Mouse (Mus musculus): ENCODE results near the gene Ptpre. TPM values are rescaled to one million over a fixed set of nuclear protein-coding genes. Genes with fewer than 3 reads are reported as not detected.

Gene Ptpre
- total and polyA plus RNA-seq, 3 experiments, result 2.3 to 6.9 (median 3.7) TPM

DNA sequence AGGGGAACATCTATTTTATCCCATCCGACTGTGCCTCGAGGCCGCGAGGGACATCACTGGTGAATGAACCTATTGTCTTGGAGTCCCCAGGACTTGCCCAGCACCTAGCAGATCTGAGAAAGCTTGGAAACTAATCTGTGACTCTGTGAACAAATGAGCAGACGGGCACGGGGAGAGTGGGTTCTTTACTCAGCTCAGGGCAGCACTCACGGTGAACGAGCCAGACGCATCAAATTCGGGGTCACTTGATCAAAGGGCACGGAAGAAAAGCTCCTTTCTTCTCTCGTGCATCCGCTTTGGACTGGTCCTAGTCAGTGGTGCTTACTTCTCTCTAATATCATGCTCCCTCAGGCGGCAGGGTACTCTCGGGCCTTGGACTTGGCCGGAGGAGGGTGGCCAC is 75.0 kb downstream of the Ptpre start:
- Histone ChIP-seq H3K4me2 (ENCODE audit: insufficient read depth, low read depth, poor library complexity, severe bottlenecking) (no peak overlapping the region), H3K9ac (ENCODE audit: insufficient read depth, low read depth) (no peak overlapping the region), H3K79me2 (replicated peaks; ENCODE audit: control insufficient read depth, extremely low read depth, insufficient read depth, poor library complexity, severe bottlenecking) (no peaks in the 10 kb centered on the region), H3K27me3 (replicated peaks) (no peaks in the 10 kb centered on the region), H3K36me3 (replicated peaks in 1 of 2; ENCODE audit: control insufficient read depth in 1 of 2, insufficient read depth in 1 of 2, low read length in 1 of 2) (peaks cover 6 to 34% of the 10 kb centered on the region in 2 experiments), H3K4me3 (replicated peaks in 1 of 3; ENCODE audit: low read depth in 2 of 3, low read length in 2 of 3, poor library complexity in 1 of 3) (no peak overlapping the region), H3K4me1 (ENCODE audit: control insufficient read depth in 1 of 2, insufficient read depth in 2 of 2) (peaks cover 0 to 6% of the 10 kb centered on the region in 2 experiments; a peak in 1 of 4 replicates), H3K27ac (ENCODE audit: insufficient read depth, low read depth) (no peak overlapping the region), H3K9me3 (replicated peaks; ENCODE audit: low read length) (no peaks in the 10 kb centered on the region)
- in situ Hi-C loops (cut with MboI; ENCODE audit: low pct_ligation_motif_present, low pct_unique_long_range_greater_than_20kb, low sequenced_read_pairs), result no loop called here
- no peak for DNase-seq (ENCODE audit: extremely low read depth)
- TF ChIP-seq E2F4 (IDR thresholded peaks at IDR 0.05; ENCODE audit: insufficient replicate concordance, low read depth, low read length) (no peak), CHD2 (IDR thresholded peaks at IDR 0.05; ENCODE audit: low read length) (no peak), RAD21 (IDR thresholded peaks at IDR 0.05; ENCODE audit: low read depth, low read length) (no peak), MAZ (IDR thresholded peaks at IDR 0.05; ENCODE audit: low read depth, low read length) (no peak), USF1 (IDR thresholded peaks at IDR 0.05; ENCODE audit: low read depth, low read length) (no peak), GABPA (IDR thresholded peaks at IDR 0.05; ENCODE audit: insufficient replicate concordance, low read depth, low read length) (no peak), MAX (IDR thresholded peaks at IDR 0.05; ENCODE audit: low read length) (no peak), BHLHE40 (IDR thresholded peaks at IDR 0.05; ENCODE audit: low read depth, low read length) (no peak)
- dilution Hi-C loops (cut with MboI; ENCODE audit: extremely low pct_ligation_motif_present, extremely low pct_unique_long_range_greater_than_20kb, low sequenced_read_pairs), result no loop called here

DNA sequence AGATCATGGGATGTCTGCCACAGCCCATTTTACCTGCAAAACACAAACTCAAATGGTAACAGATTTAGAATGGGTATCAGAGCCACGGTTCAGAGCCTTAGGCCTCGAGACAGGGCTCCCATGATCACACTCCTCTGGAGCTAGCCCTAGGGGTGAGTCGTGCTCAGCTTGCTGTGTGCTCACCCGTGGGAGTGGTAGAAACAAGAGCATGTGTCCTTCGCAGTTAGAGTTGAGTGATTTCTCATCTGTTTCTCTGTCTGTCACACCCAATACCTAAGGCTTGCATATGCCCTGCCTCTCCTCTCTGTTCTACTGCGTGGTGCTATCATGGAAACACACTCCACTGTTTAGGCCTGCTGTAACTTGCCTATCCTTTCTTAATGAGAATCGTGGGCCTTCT is 75.5 kb downstream of the Ptpre start:
- H3K4me3 ChIP-seq (replicated peaks in 1 of 3; ENCODE audit: low read depth in 2 of 3, low read length in 2 of 3, poor library complexity in 1 of 3), result no peak overlapping the region
- TF ChIP-seq ELF1 (IDR thresholded peaks at IDR 0.05; ENCODE audit: low read depth, low read length), result no peak
- no peak for TF ChIP-seq MXI1 (IDR thresholded peaks at IDR 0.05; ENCODE audit: low read depth, low read length)
- TF ChIP-seq POLR2AphosphoS2 (IDR thresholded peaks at IDR 0.05; ENCODE audit: low read depth, low read length), result no peak
- H3K27me3 ChIP-seq (replicated peaks), result no peaks in the 10 kb centered on the region
- H3K27ac ChIP-seq (ENCODE audit: insufficient read depth, low read depth), result no peak overlapping the region
- in situ Hi-C loops (cut with MboI; ENCODE audit: low pct_ligation_motif_present, low pct_unique_long_range_greater_than_20kb, low sequenced_read_pairs), result no loop called here
- H3K4me2 ChIP-seq (ENCODE audit: insufficient read depth, low read depth, poor library complexity, severe bottlenecking), result no peak overlapping the region
- H3K79me2 ChIP-seq (replicated peaks; ENCODE audit: control insufficient read depth, extremely low read depth, insufficient read depth, poor library complexity, severe bottlenecking), result no peaks in the 10 kb centered on the region
- H3K9me3 ChIP-seq (replicated peaks; ENCODE audit: low read length), result no peaks in the 10 kb centered on the region
- DNase-seq (ENCODE audit: extremely low read depth), result no peak
- dilution Hi-C loops (cut with MboI; ENCODE audit: extremely low pct_ligation_motif_present, extremely low pct_unique_long_range_greater_than_20kb, low sequenced_read_pairs), result no loop called here
- H3K4me1 ChIP-seq (ENCODE audit: control insufficient read depth in 1 of 2, insufficient read depth in 2 of 2), result peaks cover 0 to 6% of the 10 kb centered on the region in 2 experiments; a peak in 1 of 4 replicates
- peaks cover 6 to 34% of the 10 kb centered on the region in 2 experiments for H3K36me3 ChIP-seq (replicated peaks in 1 of 2; ENCODE audit: control insufficient read depth in 1 of 2, insufficient read depth in 1 of 2, low read length in 1 of 2)
- no peak overlapping the region for H3K9ac ChIP-seq (ENCODE audit: insufficient read depth, low read depth)

DNA sequence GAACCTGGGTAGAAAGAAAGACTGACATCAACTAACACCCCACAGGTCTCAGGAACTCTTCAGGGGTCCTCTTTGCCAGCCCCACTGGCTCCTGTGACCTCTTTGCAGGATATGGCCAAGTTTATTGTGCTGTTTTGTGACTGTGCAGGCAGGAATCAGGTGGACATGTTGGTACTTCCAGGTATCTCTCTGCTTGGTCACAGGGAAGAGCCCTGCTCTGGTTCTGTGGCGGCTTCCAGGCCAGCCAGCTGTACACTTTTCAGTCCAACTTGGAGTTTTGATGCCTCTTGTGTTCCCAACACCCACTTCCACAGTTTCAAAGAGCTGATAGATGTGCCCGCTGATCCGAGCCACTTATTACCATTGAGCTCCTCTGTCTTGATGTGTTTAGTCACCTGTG is 76.1 kb downstream of the Ptpre start:
- peaks cover 6 to 34% of the 10 kb centered on the region in 2 experiments for H3K36me3 ChIP-seq (replicated peaks in 1 of 2; ENCODE audit: control insufficient read depth in 1 of 2, insufficient read depth in 1 of 2, low read length in 1 of 2)
- in situ Hi-C loops (cut with MboI; ENCODE audit: low pct_ligation_motif_present, low pct_unique_long_range_greater_than_20kb, low sequenced_read_pairs), result no loop called here
- H3K4me3 ChIP-seq (replicated peaks in 1 of 3; ENCODE audit: low read depth in 2 of 3, low read length in 2 of 3, poor library complexity in 1 of 3), result no peak overlapping the region
- H3K79me2 ChIP-seq (replicated peaks; ENCODE audit: control insufficient read depth, extremely low read depth, insufficient read depth, poor library complexity, severe bottlenecking), result no peaks in the 10 kb centered on the region
- dilution Hi-C loops (cut with MboI; ENCODE audit: extremely low pct_ligation_motif_present, extremely low pct_unique_long_range_greater_than_20kb, low sequenced_read_pairs), result no loop called here
- no peaks in the 10 kb centered on the region for H3K9me3 ChIP-seq (replicated peaks; ENCODE audit: low read length)
- peaks cover 0 to 9% of the 10 kb centered on the region in 2 experiments; a peak in 2 of 4 replicates for H3K4me1 ChIP-seq (ENCODE audit: control insufficient read depth in 1 of 2, insufficient read depth in 2 of 2)
- no peak overlapping the region for H3K9ac ChIP-seq (ENCODE audit: insufficient read depth, low read depth)
- no peak overlapping the region for H3K4me2 ChIP-seq (ENCODE audit: insufficient read depth, low read depth, poor library complexity, severe bottlenecking)
- no peak for TF ChIP-seq RCOR1 (conservative IDR thresholded peaks at IDR 0.05; ENCODE audit: low read depth, low read length)
- no peak for TF ChIP-seq ZKSCAN1 (IDR thresholded peaks at IDR 0.05; ENCODE audit: borderline replicate concordance, low read depth, low read length)
- TF ChIP-seq MAFK (IDR thresholded peaks at IDR 0.05; ENCODE audit: insufficient replicate concordance, low read length), result no peak
- no peak for TF ChIP-seq HCFC1 (IDR thresholded peaks at IDR 0.05; ENCODE audit: low read depth, low read length)
- no peak for TF ChIP-seq TCF12 (IDR thresholded peaks at IDR 0.05; ENCODE audit: low read depth, low read length)
- TF ChIP-seq EP300 (IDR thresholded peaks at IDR 0.05; ENCODE audit: low read length), result no peak
- no peak for TF ChIP-seq ETS1 (conservative IDR thresholded peaks at IDR 0.05; ENCODE audit: low read depth, low read length)
- TF ChIP-seq KAT2A (IDR thresholded peaks at IDR 0.05; ENCODE audit: insufficient replicate concordance, low read length), result no peak
- no peak for TF ChIP-seq ELF1 (IDR thresholded peaks at IDR 0.05; ENCODE audit: low read depth, low read length)
- no peak for TF ChIP-seq JUND (conservative IDR thresholded peaks at IDR 0.05; ENCODE audit: low read depth, low read length)
- TF ChIP-seq IRF4 (IDR thresholded peaks at IDR 0.05; ENCODE audit: low read depth, low read length), result no peak
- TF ChIP-seq POLR2AphosphoS2 (IDR thresholded peaks at IDR 0.05; ENCODE audit: low read depth, low read length), result no peak
- TF ChIP-seq ZMIZ1 (IDR thresholded peaks at IDR 0.05; ENCODE audit: low read depth, low read length), result no peak
- TF ChIP-seq PAX5 (IDR thresholded peaks at IDR 0.05; ENCODE audit: low read length), result no peak
- TF ChIP-seq CTCF (conservative IDR thresholded peaks at IDR 0.05 in 1 of 2, IDR thresholded peaks at IDR 0.05 in 1 of 2; ENCODE audit: low read depth in 2 of 2, low read length in 2 of 2), result no peak
- TF ChIP-seq ZNF384 (IDR thresholded peaks at IDR 0.05; ENCODE audit: low read depth, low read length), result no peak
- no peak for TF ChIP-seq USF1 (IDR thresholded peaks at IDR 0.05; ENCODE audit: low read depth, low read length)
- no peaks in the 10 kb centered on the region for H3K27me3 ChIP-seq (replicated peaks)
- H3K27ac ChIP-seq (ENCODE audit: insufficient read depth, low read depth), result no peak overlapping the region
- no peak for DNase-seq (ENCODE audit: extremely low read depth)
